Mouse (Mus musculus) brain, embryonic 14.5 days (tissue): ENCODE measurements at regions not wholly inside any gene's neighbourhood (a gene's known extent, or its start where the extent isn't known, plus 50 kb on each side); places are given as distances from the start of the nearest gene placed in this dataset.

Experiments used
- CTCF ChIP-seq: fragments of 200-500 bp; IDR thresholded peaks from 2 replicates; pipeline ENCODE4 v1.5.1; 2012; ENCODE audit warnings: inconsistent platforms, mild to moderate bottlenecking, moderate library complexity, borderline replicate concordance; ENCODE audit not compliant: insufficient read depth, insufficient read length; ENCODE audit errors: extremely low read depth
- POLR2A ChIP-seq: fragments of 200-500 bp; IDR thresholded peaks from 2 replicates; pipeline ENCODE4 v1.6.1; 2012; ENCODE audit warnings: mild to moderate bottlenecking, inconsistent platforms, borderline replicate concordance; ENCODE audit not compliant: poor library complexity, insufficient read depth, insufficient read length, severe bottlenecking; ENCODE audit errors: extremely low read depth

DNA sequence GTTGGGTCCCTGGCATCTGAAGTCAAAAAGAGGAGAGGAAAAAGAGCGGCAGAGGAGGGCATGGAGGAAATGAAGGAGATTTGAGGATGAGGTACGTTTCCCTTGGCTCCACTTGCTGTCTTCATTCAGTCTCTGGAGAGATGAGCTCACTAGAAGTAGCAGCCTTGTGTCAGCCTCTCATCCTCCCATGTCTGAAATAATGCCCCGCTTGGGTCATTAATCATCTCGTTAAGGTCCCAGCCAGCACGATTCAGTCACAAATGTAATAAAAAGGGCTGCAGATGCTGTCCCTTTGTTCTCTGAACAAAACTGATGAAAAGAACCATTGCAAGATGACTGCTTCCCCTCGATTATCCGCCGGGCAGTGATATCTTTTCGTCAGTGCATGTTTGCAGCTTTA, 84.4 kb upstream of the Ptpn13 start:
- TF ChIP-seq POLR2A (no peak), CTCF (no peak)
